Mouse (Mus musculus) heart, adult 9 months (tissue): ENCODE measurements around the gene Fgfr1op.

ENCODE experiments used
- DNase-seq, 2 experiments: peaks; one replicate each; pipeline ENCODE4 v3.0.0; 2022; ENCODE audit warnings: low spot score in 2 of 2

Gene Fgfr1op

DNA sequence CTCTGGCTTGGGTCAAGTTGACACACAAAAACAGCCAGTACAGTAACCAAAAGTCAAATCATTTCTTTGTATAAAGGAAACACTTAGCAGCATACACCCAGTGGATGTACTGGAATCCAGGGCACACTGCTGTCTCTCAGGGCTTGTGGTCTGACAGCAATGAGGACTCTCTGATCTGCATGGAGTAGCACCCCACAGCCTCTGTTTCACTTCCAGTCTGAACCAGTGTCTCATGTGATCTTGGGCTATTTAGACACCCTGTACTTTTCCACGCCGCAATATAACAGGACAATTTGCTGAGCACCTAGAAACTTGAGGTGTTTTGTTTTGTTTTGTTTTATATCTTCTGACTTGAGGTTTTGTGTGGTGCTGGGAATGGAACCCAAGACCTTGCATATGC, 59.9 kb downstream of the Fgfr1op start:
- no peak for DNase-seq

- DNase-seq, result no peak
These were observed 60.4 kb downstream of the Fgfr1op start for GRCm38 (mm10) chr17:8225746-8226145.

- DNase-seq, result no peak
These were observed 63.3 kb downstream of the Fgfr1op start for GRCm38 (mm10) chr17:8228622-8229021.

DNA sequence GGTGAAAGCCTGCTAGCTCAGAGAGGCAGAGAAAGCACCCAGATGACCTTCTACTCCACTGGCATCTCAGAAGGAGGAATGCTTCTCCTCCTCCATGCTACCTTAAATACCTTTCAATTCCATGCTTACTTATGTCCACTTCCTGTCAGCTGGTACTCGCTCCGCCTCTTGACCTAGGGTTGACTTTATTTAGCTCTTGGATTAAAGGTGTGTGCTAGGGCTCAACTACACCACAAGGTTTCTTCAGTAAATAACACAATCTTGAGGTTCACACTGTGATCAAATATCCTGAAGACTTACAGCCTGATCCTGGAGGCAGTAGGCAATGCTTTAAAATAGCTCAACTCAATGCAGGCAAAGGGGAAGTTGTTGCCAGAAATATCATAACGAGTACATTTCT, 64.3 kb downstream of the Fgfr1op start:
- no peak for DNase-seq

GRCm38 (mm10) chr17:8232089-8232488, 66.8 kb downstream of the Fgfr1op start:
- peak in 1 of 2 experiments; percentile 40 for DNase-seq

- no peak for DNase-seq
These were observed 68.4 kb downstream of the Fgfr1op start for GRCm38 (mm10) chr17:8233618-8234214.

GRCm38 (mm10) chr17:8234537-8234936, 69.2 kb downstream of the Fgfr1op start:
- no peak for DNase-seq

DNA sequence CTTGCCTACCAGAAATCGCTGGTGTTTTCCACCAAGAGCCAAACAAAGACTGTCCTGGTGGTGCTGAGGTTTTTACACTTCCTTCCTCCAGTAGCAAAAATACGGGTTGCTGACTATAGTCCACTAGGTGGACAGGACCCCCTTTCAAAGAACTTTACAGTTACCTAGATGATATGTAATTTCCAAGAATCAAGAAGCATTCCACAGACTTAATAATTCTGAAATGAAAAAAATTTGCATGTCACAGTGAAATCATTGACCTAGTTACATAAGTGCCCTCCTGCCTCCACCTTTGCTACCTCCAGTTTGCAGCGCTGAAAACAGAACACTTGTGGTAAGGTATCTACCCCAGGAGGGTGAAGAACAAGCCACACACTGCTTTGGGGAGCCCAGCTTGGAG, 70.4 kb downstream of the Fgfr1op start, which contains the start of gene Ccr6:
TSS of gene Ccr6 (plus strand) at position 301 of the 400 bp plus-strand sequence.
- no peak for DNase-seq

DNA sequence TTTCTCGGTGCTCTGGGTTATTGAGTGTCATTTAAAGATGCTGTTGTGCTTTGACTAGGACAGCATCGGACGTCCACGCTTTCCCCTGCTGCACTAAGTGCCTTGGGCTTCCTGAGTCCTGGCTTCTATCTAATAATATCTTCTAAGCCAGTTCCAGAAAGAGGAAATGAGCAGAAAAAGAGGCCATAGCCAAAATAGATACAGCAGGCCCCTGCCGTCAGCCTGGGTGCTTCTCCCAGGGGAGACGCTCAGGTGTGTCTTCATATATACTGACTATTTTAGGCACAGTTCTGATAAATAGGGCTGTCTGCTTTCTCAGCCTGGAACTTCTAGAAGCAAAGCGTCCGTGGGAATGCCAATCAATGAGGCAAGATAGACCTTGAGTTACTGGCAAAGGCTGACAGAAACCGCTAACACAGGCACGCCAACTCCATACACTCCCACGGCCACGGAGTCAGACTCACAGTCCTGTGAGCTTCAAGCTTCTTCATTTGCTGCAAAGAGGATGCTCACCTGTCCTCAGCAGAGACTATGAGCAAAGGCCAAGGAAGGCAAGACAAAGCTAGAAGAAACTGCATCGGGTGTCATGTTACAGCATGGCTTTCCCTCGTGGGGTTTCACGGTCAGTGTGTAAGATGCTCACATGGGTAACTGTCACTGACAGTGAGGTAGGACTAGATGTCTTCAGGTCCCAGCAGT, 72.9 kb downstream of the Fgfr1op start:
- no peak for DNase-seq

GRCm38 (mm10) chr17:8239561-8239960, 74.3 kb downstream of the Fgfr1op start:
- no peak for DNase-seq

GRCm38 (mm10) chr17:8240517-8240916, 75.2 kb downstream of the Fgfr1op start:
- no peak for DNase-seq

- DNase-seq, result no peak
These were observed 76.3 kb downstream of the Fgfr1op start for GRCm38 (mm10) chr17:8241645-8242044.

- no peak for DNase-seq
These were observed 76.9 kb downstream of the Fgfr1op start for GRCm38 (mm10) chr17:8242186-8242585.

DNA sequence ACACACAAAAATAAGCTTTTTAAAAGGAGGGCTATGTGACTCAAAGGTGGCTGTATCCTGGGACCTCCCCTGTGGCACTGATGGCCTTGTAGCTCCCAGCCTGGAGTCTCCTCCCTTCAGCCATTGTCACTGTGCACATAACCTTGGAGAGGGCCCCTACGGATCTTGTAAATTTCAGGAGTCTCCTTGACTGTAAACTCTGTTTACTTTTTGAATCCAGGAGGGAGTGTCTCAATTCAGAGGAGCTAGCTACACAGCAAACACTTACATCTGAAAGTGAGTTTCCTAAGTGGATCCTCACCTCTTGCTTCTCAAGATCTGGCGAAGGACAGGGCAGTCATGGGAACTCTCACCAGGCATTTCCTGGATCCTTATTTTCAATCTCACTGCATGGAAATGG, 78.8 kb downstream of the Fgfr1op start:
- no peak for DNase-seq

DNA sequence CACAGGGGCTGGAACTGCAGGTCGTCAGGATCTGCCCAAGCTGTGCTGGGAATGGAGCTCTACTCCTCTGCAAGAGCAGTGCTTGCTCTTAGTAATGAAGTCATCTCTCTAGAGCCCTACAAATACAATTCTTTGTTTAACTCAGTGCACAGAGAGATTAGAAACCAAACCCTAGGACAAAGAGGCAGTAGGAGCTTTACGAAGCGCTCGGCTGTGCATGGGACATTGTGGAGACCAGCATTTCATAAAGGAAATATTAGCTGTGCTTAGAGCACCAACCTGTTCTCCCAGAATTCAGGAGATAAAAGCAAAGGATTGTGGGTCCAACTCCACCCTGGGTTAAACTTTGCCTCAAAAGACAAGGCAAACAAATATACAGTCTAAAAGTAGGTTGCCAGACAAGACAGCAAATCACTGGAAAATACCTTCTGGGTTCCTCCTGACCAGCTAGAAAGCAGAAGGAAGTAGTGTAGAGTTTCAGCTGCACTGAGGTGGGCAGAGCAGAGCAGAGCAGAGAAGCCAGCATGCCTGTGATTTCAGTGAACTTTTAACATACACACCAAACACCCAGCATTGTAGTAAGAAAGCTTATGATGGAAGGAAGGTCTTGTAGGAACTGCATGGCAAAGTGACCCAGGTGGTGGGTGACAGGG, 80.9 kb downstream of the Fgfr1op start:
- no peak for DNase-seq
